Mouse (Mus musculus): ENCODE data around the gene Tmem183a. TPM values are rescaled to one million over a fixed set of nuclear protein-coding genes. Genes with fewer than 3 reads are reported as not detected.

Tmem183a gene
- polyA plus RNA-seq, 1 experiment = 45.7 TPM

- no peaks in the 10 kb centered on the region for H3K4me1 ChIP-seq (ENCODE audit: control insufficient read depth, insufficient read depth, low read length)
- no peak overlapping the region for H3K27ac ChIP-seq (ENCODE audit: control insufficient read depth, insufficient read depth, low read depth, low read length, poor library complexity)
- no peak overlapping the region for H3K4me3 ChIP-seq (replicated peaks; ENCODE audit: control insufficient read depth, low read depth, low read length)
- WGBS = 85% methylated on average over 8 of the region's 8 CpGs
- no peak for TF ChIP-seq CTCF (IDR thresholded peaks at IDR 0.05; ENCODE audit: control insufficient read depth, insufficient read depth, low read length)
- no peak for TF ChIP-seq POLR2A (IDR thresholded peaks at IDR 0.05; ENCODE audit: borderline replicate concordance, control insufficient read depth, low read depth, low read length)
These were observed 18.9 kb downstream of the Tmem183a start for GRCm38 (mm10) chr1:134342781-134343310.

- 69% methylated on average over 2 of the region's 2 CpGs for WGBS
- no peak for TF ChIP-seq POLR2A (IDR thresholded peaks at IDR 0.05; ENCODE audit: borderline replicate concordance, control insufficient read depth, low read depth, low read length)
- no peak for TF ChIP-seq CTCF (IDR thresholded peaks at IDR 0.05; ENCODE audit: control insufficient read depth, insufficient read depth, low read length)
- H3K27ac ChIP-seq (ENCODE audit: control insufficient read depth, insufficient read depth, low read depth, low read length, poor library complexity) = no peak overlapping the region
- H3K4me1 ChIP-seq (ENCODE audit: control insufficient read depth, insufficient read depth, low read length) = no peaks in the 10 kb centered on the region
- no peak overlapping the region for H3K4me3 ChIP-seq (replicated peaks; ENCODE audit: control insufficient read depth, low read depth, low read length)
These were observed 19.5 kb downstream of the Tmem183a start for GRCm38 (mm10) chr1:134342278-134342664.

GRCm38 (mm10) chr1:134341641-134342277 is 20.0 kb downstream of the Tmem183a start:
- 84% methylated on average over 5 of the region's 5 CpGs for WGBS
- Histone ChIP-seq H3K4me1 (ENCODE audit: control insufficient read depth, insufficient read depth, low read length) (no peaks in the 10 kb centered on the region), H3K4me3 (replicated peaks; ENCODE audit: control insufficient read depth, low read depth, low read length) (no peak overlapping the region), H3K27ac (ENCODE audit: control insufficient read depth, insufficient read depth, low read depth, low read length, poor library complexity) (no peak overlapping the region)
- TF ChIP-seq POLR2A (IDR thresholded peaks at IDR 0.05; ENCODE audit: borderline replicate concordance, control insufficient read depth, low read depth, low read length) (no peak), CTCF (IDR thresholded peaks at IDR 0.05; ENCODE audit: control insufficient read depth, insufficient read depth, low read length) (no peak)

GRCm38 (mm10) chr1:134339757-134340619 is 21.8 kb downstream of the Tmem183a start:
- H3K4me1 ChIP-seq (ENCODE audit: control insufficient read depth, insufficient read depth, low read length) = no peaks in the 10 kb centered on the region
- H3K4me3 ChIP-seq (replicated peaks; ENCODE audit: control insufficient read depth, low read depth, low read length) = no peak overlapping the region
- WGBS = 91% methylated on average over 18 of the region's 18 CpGs
- H3K27ac ChIP-seq (ENCODE audit: control insufficient read depth, insufficient read depth, low read depth, low read length, poor library complexity) = no peak overlapping the region
- no peak for TF ChIP-seq POLR2A (IDR thresholded peaks at IDR 0.05; ENCODE audit: borderline replicate concordance, control insufficient read depth, low read depth, low read length)

- no peaks in the 10 kb centered on the region for H3K4me1 ChIP-seq (ENCODE audit: control insufficient read depth, insufficient read depth, low read length)
- no peak overlapping the region for H3K4me3 ChIP-seq (replicated peaks; ENCODE audit: control insufficient read depth, low read depth, low read length)
- TF ChIP-seq POLR2A (IDR thresholded peaks at IDR 0.05; ENCODE audit: borderline replicate concordance, control insufficient read depth, low read depth, low read length) = no peak
- TF ChIP-seq CTCF (IDR thresholded peaks at IDR 0.05; ENCODE audit: control insufficient read depth, insufficient read depth, low read length) = no peak
- no peak overlapping the region for H3K27ac ChIP-seq (ENCODE audit: control insufficient read depth, insufficient read depth, low read depth, low read length, poor library complexity)
- WGBS = 90% methylated on average over 7 of the region's 7 CpGs
These were observed 22.6 kb downstream of the Tmem183a start for GRCm38 (mm10) chr1:134339162-134339561.

- Histone ChIP-seq H3K4me1 (ENCODE audit: control insufficient read depth, insufficient read depth, low read length) (no peaks in the 10 kb centered on the region), H3K27ac (ENCODE audit: control insufficient read depth, insufficient read depth, low read depth, low read length, poor library complexity) (no peak overlapping the region), H3K4me3 (replicated peaks; ENCODE audit: control insufficient read depth, low read depth, low read length) (no peak overlapping the region)
- TF ChIP-seq POLR2A (IDR thresholded peaks at IDR 0.05; ENCODE audit: borderline replicate concordance, control insufficient read depth, low read depth, low read length) (no peak), CTCF (IDR thresholded peaks at IDR 0.05; ENCODE audit: control insufficient read depth, insufficient read depth, low read length) (no peak)
- WGBS = 18% methylated on average over 11 of the region's 11 CpGs
These were observed 24.6 kb downstream of the Tmem183a start for GRCm38 (mm10) chr1:134336958-134337710.

- TF ChIP-seq CTCF (IDR thresholded peaks at IDR 0.05; ENCODE audit: control insufficient read depth, insufficient read depth, low read length) (no peak), POLR2A (IDR thresholded peaks at IDR 0.05; ENCODE audit: borderline replicate concordance, control insufficient read depth, low read depth, low read length) (no peak)
- H3K4me1 ChIP-seq (ENCODE audit: control insufficient read depth, insufficient read depth, low read length) = no peaks in the 10 kb centered on the region
- H3K27ac ChIP-seq (ENCODE audit: control insufficient read depth, insufficient read depth, low read depth, low read length, poor library complexity) = no peak overlapping the region
- 78% methylated on average over 12 of the region's 12 CpGs for WGBS
- H3K4me3 ChIP-seq (replicated peaks; ENCODE audit: control insufficient read depth, low read depth, low read length) = no peak overlapping the region
These were observed 25.6 kb downstream of the Tmem183a start for GRCm38 (mm10) chr1:134335924-134336810.

Data from bone marrow, adult 2 months (tissue).